Mouse (Mus musculus): ENCODE results near the gene Dnah12. TPM values are rescaled to one million over a fixed set of nuclear protein-coding genes. Genes with fewer than 3 reads are reported as not detected.
"Not testable (repeated sequence)": the region's sequence is repeated elsewhere in the genome, so short reads cannot be mapped to it uniquely, and the experiment has no call there.

The Dnah12 gene
- total and polyA plus RNA-seq, 2 experiments from 2014 or later, result 0.14 to 0.63 TPM

DNA sequence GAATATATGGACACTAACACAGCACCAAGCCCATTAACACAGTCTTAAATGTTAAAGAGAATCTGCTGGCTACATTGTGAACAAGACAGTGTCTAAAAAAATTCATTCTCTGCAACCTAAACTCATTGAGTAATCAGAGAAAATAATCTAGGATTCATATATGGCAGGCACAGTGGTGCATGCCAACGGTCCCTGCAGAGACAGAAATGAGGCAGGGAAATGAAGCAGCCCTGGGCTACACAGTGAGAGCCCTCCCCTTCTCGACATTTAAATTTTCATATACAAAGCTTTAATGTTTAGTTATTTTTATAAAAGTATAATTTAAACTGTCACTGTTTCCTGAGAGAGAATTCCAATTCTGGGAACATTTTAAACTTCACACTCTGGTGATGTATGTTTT lies 206.4 kb downstream of the Dnah12 start:
- Histone ChIP-seq H3K9me3 (ENCODE audit: low read length) (no peaks in the 10 kb centered on the region), H3K27ac (no peak overlapping the region), H3K4me1 (ENCODE audit: insufficient read depth, low read length) (no peaks in the 10 kb centered on the region), H3K9ac (replicated peaks; ENCODE audit: low read length) (no peak overlapping the region), H3K4me2 (ENCODE audit: low read depth, low read length) (no peak overlapping the region), H3K27me3 (ENCODE audit: insufficient read depth, low read length) (no peaks in the 10 kb centered on the region), H3K4me3 (ENCODE audit: low read length) (no peak overlapping the region), H3K36me3 (ENCODE audit: insufficient read depth, low read length) (no peaks in the 10 kb centered on the region)
- ATAC-seq (no peak), DNase-seq (ENCODE audit: low spot score) (no peak)
- TF ChIP-seq CTCF (IDR thresholded peaks at IDR 0.05; ENCODE audit: low read depth), result no peak
- 73% methylated on average over 2 of the region's 2 CpGs for WGBS

GRCm38 (mm10) chr14:26900893-26901292 lies 207.8 kb downstream of the Dnah12 start:
- no peak for ATAC-seq
- no peak for DNase-seq (ENCODE audit: low spot score)
- H3K27me3 ChIP-seq (ENCODE audit: insufficient read depth, low read length), result no peaks in the 10 kb centered on the region
- WGBS, result 90% methylated on average over 12 of the region's 12 CpGs
- no peak overlapping the region for H3K27ac ChIP-seq
- no peak overlapping the region for H3K4me3 ChIP-seq (ENCODE audit: low read length)
- TF ChIP-seq CTCF (IDR thresholded peaks at IDR 0.05; ENCODE audit: low read depth), result no peak
- H3K9me3 ChIP-seq (ENCODE audit: low read length), result no peaks in the 10 kb centered on the region
- H3K36me3 ChIP-seq (ENCODE audit: insufficient read depth, low read length), result no peaks in the 10 kb centered on the region
- no peak overlapping the region for H3K4me2 ChIP-seq (ENCODE audit: low read depth, low read length)
- H3K4me1 ChIP-seq (ENCODE audit: insufficient read depth, low read length), result no peaks in the 10 kb centered on the region
- no peak overlapping the region for H3K9ac ChIP-seq (replicated peaks; ENCODE audit: low read length)

DNA sequence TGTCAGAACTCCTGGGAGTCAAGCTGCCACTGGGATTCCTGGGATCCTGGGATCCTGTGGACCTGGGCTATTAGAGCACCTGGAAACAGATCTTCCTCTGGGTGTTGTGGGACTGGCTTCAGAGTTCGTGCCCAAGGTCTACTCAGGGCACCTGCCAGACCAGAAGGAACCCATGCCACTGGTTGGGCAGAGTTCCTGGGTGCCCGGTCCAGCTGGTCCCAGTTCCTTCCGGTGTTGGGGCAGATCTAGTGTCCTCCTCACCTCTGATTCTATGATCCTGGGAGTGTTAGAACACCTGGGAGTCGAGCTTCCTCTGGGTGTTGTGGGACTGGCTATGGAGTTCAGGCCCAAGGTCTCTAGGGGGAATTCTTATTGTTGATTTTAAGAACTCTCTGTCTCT lies 214.3 kb downstream of the Dnah12 start:
- H3K4me2 ChIP-seq (ENCODE audit: low read depth, low read length), result no peak overlapping the region
- DNase-seq (ENCODE audit: low spot score) (no peak), ATAC-seq (no peak)
- H3K9ac ChIP-seq (replicated peaks; ENCODE audit: low read length), result no peak overlapping the region
- no peaks in the 10 kb centered on the region for H3K27me3 ChIP-seq (ENCODE audit: insufficient read depth, low read length)
- H3K9me3 ChIP-seq (ENCODE audit: low read length), result no peaks in the 10 kb centered on the region
- no peaks in the 10 kb centered on the region for H3K4me1 ChIP-seq (ENCODE audit: insufficient read depth, low read length)
- no peak for TF ChIP-seq CTCF (IDR thresholded peaks at IDR 0.05; ENCODE audit: low read depth)
- H3K36me3 ChIP-seq (ENCODE audit: insufficient read depth, low read length), result no peaks in the 10 kb centered on the region
- no peak overlapping the region for H3K4me3 ChIP-seq (ENCODE audit: low read length)
- H3K27ac ChIP-seq, result no peak overlapping the region
- WGBS, result 88% methylated on average over 4 of the region's 4 CpGs

DNA sequence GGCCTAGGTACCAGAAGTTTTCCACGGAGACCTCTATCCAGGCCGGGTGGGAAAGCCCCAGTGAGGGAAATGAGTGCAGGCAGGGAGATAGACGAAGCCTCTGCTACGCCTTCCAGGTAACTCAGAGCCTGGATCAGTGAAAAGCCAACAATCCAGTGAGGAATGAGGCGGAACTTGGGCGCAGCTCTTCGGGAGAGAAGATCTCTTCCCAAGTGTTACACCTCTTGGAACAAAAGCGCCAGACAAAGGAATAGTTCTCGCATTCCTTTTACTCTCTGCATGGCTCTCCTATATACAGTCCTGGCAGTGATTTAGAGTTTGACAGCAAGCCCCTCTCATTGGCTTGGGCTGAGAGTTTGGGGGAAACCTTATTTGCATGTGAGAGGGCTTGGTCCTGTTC lies 217.4 kb downstream of the Dnah12 start:
- H3K4me3 ChIP-seq (ENCODE audit: low read length); H3K4me1 ChIP-seq (ENCODE audit: insufficient read depth, low read length); H3K9me3 ChIP-seq (ENCODE audit: low read length); H3K27ac ChIP-seq; H3K4me2 ChIP-seq (ENCODE audit: low read depth, low read length); H3K36me3 ChIP-seq (ENCODE audit: insufficient read depth, low read length); DNase-seq (ENCODE audit: low spot score); H3K27me3 ChIP-seq (ENCODE audit: insufficient read depth, low read length); H3K9ac ChIP-seq (replicated peaks; ENCODE audit: low read length); ATAC-seq: not testable (repeated sequence)
- WGBS, result 38% methylated on average over 9 of the region's 9 CpGs

DNA sequence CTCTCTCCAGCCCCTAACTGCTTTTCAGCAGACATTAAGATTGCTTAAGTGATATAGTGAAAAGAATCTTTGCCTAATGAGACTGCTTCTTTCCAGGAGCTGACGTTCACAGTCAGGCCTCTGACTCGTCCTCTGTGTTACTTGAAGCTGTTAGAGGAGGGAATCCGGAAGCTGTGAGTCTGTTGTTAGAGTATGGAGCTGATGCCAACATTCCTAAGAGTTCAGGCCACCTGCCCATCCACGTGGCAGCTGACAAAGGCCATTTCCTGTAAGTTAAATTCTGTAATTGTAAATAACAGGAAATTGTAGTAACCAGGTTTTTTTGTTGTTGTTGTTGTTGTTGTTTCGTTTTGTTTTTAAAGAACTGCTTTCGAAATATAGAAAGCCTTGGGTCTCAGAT lies 218.1 kb downstream of the Dnah12 start:
- Histone ChIP-seq H3K4me2 (ENCODE audit: low read depth, low read length) (no peak overlapping the region), H3K36me3 (ENCODE audit: insufficient read depth, low read length) (no peaks in the 10 kb centered on the region), H3K9ac (replicated peaks; ENCODE audit: low read length) (no peak overlapping the region), H3K27me3 (ENCODE audit: insufficient read depth, low read length) (no peaks in the 10 kb centered on the region), H3K4me1 (ENCODE audit: insufficient read depth, low read length) (no peaks in the 10 kb centered on the region), H3K9me3 (ENCODE audit: low read length) (no peaks in the 10 kb centered on the region), H3K27ac (no peak overlapping the region), H3K4me3 (ENCODE audit: low read length) (no peak overlapping the region)
- WGBS, result 62% methylated on average over 6 of the region's 6 CpGs
- DNase-seq (ENCODE audit: low spot score) (no peak), ATAC-seq (no peak)
- TF ChIP-seq CTCF (IDR thresholded peaks at IDR 0.05; ENCODE audit: low read depth), result no peak

GRCm38 (mm10) chr14:26911826-26912225 lies 218.8 kb downstream of the Dnah12 start:
- DNase-seq (ENCODE audit: low spot score), result no peak

DNA sequence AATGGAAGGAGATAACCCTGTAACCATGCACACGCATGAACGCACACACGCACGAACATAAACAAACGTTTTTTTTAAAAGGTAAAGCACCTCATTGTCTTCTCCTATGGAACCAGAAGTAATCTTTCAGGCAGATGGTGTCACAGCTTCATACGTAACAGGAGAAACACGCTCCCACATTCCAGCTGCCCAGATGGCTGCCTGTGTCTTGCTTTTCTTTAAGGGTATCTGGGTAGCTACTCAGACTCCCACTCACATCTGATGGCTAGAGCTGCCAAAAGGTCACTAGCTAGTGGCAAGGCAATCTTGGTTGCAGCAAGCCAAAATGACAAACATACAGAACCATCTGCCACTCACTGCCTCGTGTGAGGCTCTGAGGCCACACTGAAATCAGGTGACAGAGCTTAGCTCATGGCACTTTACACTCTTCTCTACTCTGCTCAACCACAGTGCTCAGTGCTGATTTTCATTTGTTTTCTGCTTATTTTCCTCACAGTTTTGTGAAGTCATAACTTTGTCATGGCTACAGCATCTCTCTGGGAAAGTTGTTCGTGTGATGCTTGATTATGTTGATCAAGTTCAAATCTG lies 220.7 kb downstream of the Dnah12 start:
- Histone ChIP-seq H3K4me1 (ENCODE audit: insufficient read depth, low read length) (no peaks in the 10 kb centered on the region), H3K4me2 (ENCODE audit: low read depth, low read length) (no peak overlapping the region), H3K9ac (replicated peaks; ENCODE audit: low read length) (no peak overlapping the region), H3K27me3 (ENCODE audit: insufficient read depth, low read length) (no peaks in the 10 kb centered on the region), H3K4me3 (ENCODE audit: low read length) (no peak overlapping the region), H3K9me3 (ENCODE audit: low read length) (no peaks in the 10 kb centered on the region), H3K27ac (no peak overlapping the region), H3K36me3 (ENCODE audit: insufficient read depth, low read length) (no peaks in the 10 kb centered on the region)
- TF ChIP-seq CTCF (IDR thresholded peaks at IDR 0.05; ENCODE audit: low read depth), result no peak
- peak; percentile 18 for DNase-seq (ENCODE audit: low spot score)
- WGBS, result 60% methylated on average over 9 of the region's 9 CpGs
- ATAC-seq, result peak; percentile 32; the same call in 1 of the 2 replicates

More at GRCm38 (mm10) chr14:26911826-26912225, 218.8 kb downstream of the Dnah12 start:
- Histone ChIP-seq H3K9ac (replicated peaks; ENCODE audit: low read length) (no peak overlapping the region), H3K36me3 (ENCODE audit: insufficient read depth, low read length) (no peaks in the 10 kb centered on the region), H3K4me1 (ENCODE audit: insufficient read depth, low read length) (no peaks in the 10 kb centered on the region), H3K27ac (no peak overlapping the region), H3K4me3 (ENCODE audit: low read length) (no peak overlapping the region), H3K27me3 (ENCODE audit: insufficient read depth, low read length) (no peaks in the 10 kb centered on the region), H3K9me3 (ENCODE audit: low read length) (no peaks in the 10 kb centered on the region), H3K4me2 (ENCODE audit: low read depth, low read length) (no peak overlapping the region)
- TF ChIP-seq CTCF (IDR thresholded peaks at IDR 0.05; ENCODE audit: low read depth), result no peak
- ATAC-seq, result no peak
- 92% methylated on average over 13 of the region's 13 CpGs for WGBS

Measured in hindbrain, postnatal 0 days (tissue).